Mouse (Mus musculus) heart, postnatal 36 days (tissue): Measurements from ENCODE around the gene Kctd10. TPM values are rescaled to one million over a fixed set of nuclear protein-coding genes. Genes with fewer than 3 reads are reported as not detected.

Experiments used
- DNase-seq, 2 experiments: peaks; one replicate each; pipeline ENCODE4 v3.0.0; 2021 to 2022
- intact Hi-C: fragments of 180-260 bp; cut with DNase I; formaldehyde crosslinking; loops from one replicate; pipeline ENCODE4 v1.15.1; 2025
- microRNA-seq, 2 experiments: library from miRNA; unstranded; fragments of <30 nt; microRNA quantifications; one replicate each; pipeline ENCODE4 v1.2.0; 2021; ENCODE audit warnings: borderline number of aligned reads in 2 of 2
- total RNA-seq, 2 experiments: library from RNA; stranded (reverse); gene quantifications; 2 replicates each; pipeline ENCODE4 v1.2.3; 2021

The Kctd10 gene
- total RNA-seq, 2 experiments from 2014 or later = 49.4 to 51.4 TPM

DNA sequence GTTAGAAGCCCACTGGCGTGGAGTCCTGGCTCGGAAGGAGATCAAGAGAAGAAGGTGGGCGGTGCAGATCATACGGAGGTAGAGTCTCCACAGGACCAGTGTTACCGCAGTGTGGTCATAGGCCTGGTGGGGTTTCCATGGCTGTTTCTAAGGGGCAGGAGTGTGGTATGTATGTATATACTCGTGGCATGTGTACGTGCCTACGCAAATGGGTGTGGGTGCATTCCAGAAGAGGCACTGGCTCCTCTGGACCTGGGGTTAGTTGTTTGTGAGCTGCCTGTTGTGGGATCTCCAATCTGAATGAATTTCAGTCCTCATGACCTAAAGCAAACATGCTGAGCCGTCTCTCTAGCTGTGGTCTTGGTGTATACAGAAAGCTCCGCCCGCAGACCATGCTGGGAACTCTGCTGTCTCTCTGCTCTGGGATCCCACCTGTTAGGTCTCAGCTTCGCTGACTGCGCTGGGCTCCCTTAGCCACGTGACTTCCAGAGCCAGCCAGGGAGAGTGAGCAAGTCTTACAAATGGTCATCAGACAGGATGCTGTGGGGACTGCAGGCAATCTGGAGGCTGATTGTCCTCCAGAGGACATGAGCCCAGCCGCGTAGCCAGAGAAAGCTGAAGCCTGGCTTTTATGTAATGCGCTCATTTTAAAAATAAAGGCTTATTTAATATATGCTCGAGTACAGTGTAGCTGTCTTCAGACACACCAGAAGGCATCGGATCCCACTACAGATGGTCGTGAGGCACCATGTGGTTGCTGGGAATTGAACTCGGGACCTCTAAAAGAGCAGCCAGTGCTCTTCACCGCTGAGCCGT lies 23.2 kb downstream of the Kctd10 start:
- peak in 1 of 2 experiments; percentile 25 for DNase-seq
- intact Hi-C loops = loop anchor here (1.0 to 2.0 kb wide), 2 partner anchors 26 to 44 kb away; no protein-coding TSS in a partner anchor

DNA sequence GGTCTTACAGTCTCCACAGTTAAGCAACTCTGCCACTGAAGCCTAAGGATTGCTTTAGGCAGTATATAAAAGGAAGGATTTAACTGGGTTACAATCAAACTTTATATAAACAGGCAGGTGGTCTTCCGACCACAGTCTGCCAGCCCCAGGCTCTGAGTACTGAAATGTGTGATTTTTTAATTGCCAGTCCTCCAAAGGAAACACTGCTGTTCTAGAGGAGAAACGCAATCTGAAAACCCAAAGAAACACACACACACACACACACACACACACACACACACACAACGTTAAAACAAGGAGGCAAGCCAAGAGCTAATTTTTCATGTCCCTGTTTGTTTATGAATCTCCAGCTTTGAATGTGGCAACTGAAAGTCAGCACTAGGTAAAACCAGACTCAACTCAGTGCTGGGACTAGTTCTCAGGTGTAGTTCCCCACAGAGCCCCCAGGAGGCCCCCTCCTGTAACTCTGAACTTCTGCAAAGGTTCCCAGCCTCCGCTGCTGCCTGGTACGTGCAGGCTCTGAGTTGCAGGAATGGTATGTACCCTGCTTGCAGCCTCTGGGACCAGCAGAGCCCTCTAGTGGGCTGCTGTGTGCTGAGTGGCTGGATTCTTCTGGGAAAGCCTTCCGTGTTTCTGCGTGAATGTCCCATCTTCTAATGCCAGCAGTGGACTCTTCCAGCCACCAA lies 23.9 kb downstream of the Kctd10 start:
- DNase-seq = peak; percentile 73 to 78
- intact Hi-C loops = loop anchor here (1.0 to 2.0 kb wide), 2 partner anchors 27 to 44 kb away; no protein-coding TSS in a partner anchor

DNA sequence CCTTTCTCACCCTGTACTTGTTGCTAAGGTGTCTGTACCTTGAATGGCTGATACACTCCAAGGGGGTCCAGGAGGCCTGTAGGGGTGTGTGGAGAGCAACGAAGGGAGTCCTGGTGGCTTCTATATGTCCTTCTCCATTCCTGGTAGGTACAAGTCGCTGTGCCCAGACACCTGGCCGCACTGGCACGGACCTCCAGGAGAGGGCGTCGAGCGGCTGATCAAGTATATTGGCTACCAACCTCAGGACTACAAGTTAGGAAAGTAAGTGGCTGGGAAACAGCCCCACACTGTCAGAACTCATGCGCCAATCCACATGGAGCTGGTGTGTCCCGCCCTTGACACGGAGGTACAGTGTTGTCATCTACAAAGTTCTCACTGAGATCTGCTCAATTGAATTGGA lies 28.8 kb downstream of the Kctd10 start:
- DNase-seq = no peak
- intact Hi-C loops = no loop called here

DNA sequence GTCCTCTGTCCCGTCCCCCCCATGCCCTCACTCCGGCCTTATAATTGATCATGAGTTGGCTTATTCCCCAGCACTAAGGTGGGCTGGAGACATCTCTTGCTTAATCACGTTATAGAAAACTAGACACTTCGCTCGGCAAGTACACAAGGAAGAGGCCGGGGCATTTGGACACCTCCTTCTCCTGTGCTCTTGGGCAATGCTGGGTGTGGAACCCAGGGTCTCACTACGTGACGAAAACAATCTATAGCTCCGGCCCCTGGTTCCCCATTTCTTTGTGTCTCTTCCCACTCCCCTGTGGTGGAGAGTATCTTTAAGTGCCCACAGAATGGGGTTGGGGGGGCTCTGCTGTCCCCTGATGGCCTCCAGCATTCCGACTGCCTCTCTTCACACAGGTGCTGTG lies 33.3 kb downstream of the Kctd10 start:
- intact Hi-C loops = no loop called here

DNA sequence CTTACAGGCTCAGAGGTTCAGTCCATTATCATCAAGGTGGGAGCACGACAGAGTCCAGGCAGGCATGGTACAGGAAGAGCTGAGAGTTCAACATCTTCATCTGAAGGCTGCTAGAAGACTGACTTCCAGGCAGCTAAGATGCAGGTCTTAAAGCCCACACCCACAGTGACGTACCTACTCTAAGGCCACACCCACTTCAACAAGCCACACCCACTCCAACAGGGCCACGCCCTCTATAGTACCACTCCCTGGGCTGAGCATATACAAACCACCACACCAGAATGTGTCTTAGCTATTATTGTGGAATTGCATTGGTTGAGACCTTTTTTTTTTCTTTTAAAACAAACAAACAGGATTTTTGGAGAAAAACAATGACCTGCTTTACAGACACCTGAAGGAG lies 34.8 kb downstream of the Kctd10 start:
- intact Hi-C loops = no loop called here
- DNase-seq = no peak

More for the DNA sequence above, 33.3 kb downstream of the Kctd10 start:
- DNase-seq = no peak

DNA sequence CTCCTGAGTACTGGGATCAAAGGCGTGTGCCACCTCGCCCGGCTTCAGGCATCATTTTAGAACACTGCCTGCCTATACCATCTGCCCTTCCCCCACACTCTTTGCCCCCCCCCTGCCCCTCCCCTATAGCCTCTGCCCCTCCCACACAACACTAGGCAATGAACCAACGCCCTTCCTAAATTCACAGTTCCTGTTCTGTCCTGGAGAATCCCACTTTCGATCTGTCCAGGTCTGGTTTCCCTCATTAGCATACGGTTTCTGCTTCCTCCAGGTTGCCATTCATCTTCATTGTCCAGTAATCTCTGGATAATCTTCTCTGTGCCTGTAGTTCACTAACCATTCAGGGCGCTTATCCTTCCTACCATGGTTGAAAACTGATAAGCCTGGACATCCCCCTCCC lies 36.7 kb downstream of the Kctd10 start:
- no peak for DNase-seq
- intact Hi-C loops = no loop called here

DNA sequence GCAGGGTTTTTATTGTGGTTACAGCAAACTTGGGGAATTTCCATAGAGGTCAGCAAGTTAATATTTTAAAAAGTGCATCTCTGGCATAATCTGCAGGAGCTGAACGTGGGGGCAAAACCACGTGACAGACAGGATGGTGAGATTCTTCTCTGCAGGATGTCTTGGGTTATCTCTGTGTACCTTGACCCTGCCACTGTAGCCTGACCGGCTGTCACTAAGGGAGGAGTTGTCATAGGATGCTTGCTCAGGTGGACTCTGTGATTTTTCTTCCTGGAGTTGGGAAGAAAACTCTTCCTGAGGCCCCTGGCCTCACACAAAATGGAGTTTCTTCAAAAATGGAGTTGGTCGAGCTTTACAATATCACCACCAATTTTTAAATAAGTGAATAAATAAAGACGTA lies 37.3 kb downstream of the Kctd10 start:
- no peak for DNase-seq
- intact Hi-C loops = no loop called here

DNA sequence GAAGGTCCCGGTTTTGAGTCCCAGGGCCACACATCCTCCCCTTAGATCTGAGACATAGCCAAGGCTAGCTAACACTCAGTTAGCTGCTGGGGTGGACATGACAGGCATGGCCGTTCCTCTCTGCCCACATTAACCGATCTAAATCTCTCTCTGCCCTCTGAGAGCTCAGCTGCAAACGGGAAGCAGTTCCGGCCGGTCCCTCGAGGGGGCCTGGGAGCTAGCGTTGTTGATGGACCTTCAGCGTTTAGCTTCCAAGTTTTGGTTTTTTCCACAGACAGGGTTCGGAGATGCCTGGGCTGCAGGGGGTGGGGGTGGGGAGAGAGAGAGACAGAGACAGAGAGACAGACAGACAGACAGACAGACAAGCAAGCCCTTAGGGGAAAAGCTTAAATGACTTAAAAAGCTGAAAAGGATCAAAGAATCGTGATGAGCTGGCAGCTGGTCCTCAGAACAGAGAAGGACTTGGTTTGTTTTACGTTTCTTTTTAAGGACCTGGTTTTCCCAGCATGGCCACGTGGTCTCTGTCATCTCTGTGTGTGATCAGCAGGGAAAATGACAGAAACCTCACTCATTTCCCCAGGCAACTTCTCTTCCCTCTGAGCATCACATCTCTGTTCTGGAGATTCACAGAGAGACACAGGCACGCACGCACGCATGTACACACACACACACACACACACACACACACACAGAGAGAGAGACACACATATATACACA lies 56.4 kb downstream of the Kctd10 start:
- peak; percentile 14 to 39 for DNase-seq
- intact Hi-C loops = no loop called here

DNA sequence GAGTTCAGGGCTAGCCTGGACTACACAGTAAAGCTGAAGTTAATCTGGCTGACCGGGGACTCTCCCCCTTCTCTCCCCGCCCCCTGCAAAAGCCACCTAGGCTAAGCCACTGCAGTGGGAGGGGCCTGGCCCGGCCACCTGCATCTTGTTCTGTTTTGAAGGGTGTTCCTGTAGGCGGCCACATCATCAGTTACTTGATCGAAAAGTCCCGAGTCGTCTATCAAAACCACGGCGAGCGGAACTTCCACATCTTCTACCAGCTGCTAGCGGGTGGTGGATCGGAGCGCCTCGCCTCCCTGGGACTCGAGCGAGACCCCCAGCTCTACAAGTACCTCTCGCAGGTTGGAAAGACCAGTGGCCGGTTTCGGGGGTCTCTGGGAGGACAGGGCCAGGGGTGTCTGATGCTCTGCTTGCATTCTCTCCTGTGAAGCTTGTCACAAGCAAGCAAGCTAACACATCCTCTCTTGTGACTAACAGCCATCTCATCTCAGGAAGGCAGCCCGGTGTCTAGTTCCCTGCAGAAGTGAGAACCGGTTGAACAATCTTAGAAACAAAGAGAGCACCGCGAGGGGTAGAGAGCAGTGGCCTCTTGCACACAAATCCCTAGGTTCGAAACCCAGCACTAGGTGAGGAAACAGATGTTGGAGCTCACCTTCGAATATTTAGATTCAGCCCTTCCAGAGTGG lies 57.1 kb downstream of the Kctd10 start:
- DNase-seq = no peak
- intact Hi-C loops = no loop called here

Small RNA genes lying within 50 kb of the gene (microRNA-seq; reads per million reads assigned to microRNA genes)
- 0 reads per million in 2 experiments for gene Mir7027

Other genes starting within 250 kb of the Kctd10 start
- gene Acacb, start 234.0 kb downstream of the Kctd10 start, total RNA-seq = 100 to 1,000 TPM; 232 to 242 TPM
- gene Foxn4, start 106.7 kb downstream of the Kctd10 start, total RNA-seq = not detected
- under 1 TPM in 1 of 2 experiments, not detected in 1; 0.14 TPM for gene Myo1h, start 91.3 kb downstream of the Kctd10 start, total RNA-seq
- gene Ube3b, start 99 bp upstream of the Kctd10 start, total RNA-seq = 10 to 100 TPM; 82.8 to 96.4 TPM
- 10 to 100 TPM; 16.2 to 18.3 TPM for gene Mmab, start 63.6 kb upstream of the Kctd10 start, total RNA-seq
- 10 to 100 TPM in 1 of 2 experiments, 1 to 10 TPM in 1; 9.3 to 12.2 TPM for gene Mvk, start 63.8 kb upstream of the Kctd10 start, total RNA-seq
- gene Fam222a, start 187.5 kb upstream of the Kctd10 start, total RNA-seq = 1 to 10 TPM; 1.6 to 1.9 TPM